Mouse (Mus musculus) ES-Bruce4 (cell line): Measurements from ENCODE around the gene Xrcc2.

Source experiments
- CTCF ChIP-seq: IDR thresholded peaks from one replicate; pipeline ENCODE4 v1.8.1; 2011; ENCODE audit warnings: low read depth, low read length
- EP300 ChIP-seq: IDR thresholded peaks from 2 replicates; pipeline ENCODE4 v1.6.1; 2011; ENCODE audit warnings: low read depth, low read length; ENCODE audit not compliant: insufficient read depth
- POLR2A ChIP-seq: IDR thresholded peaks from one replicate; pipeline ENCODE4 v1.8.1; 2011; ENCODE audit warnings: low read length; ENCODE audit not compliant: insufficient read depth

GRCm38 (mm10) chr5:25754236-25754766 is 48.7 kb upstream of the Xrcc2 start:
- TF ChIP-seq CTCF: no peak
- no peak for TF ChIP-seq POLR2A
- TF ChIP-seq EP300: no peak
